Mouse (Mus musculus): ENCODE results near the gene Uqcrq. TPM values are rescaled to one million over a fixed set of nuclear protein-coding genes. Genes with fewer than 3 reads are reported as not detected.

The Uqcrq gene
- total and polyA plus RNA-seq, 3 experiments, result 72.4 to 1,130 TPM; not detected in 1

GRCm38 (mm10) chr11:53469294-53469967 lies 38.8 kb upstream of the Uqcrq start:
- Histone ChIP-seq H3K9me3 (replicated peaks; ENCODE audit: insufficient read depth, low read length) (no peaks in the 10 kb centered on the region), H3K27ac (ENCODE audit: control insufficient read depth, low read depth, low read length) (no peak overlapping the region), H3K79me2 (ENCODE audit: control insufficient read depth, insufficient read depth, low read length, poor library complexity) (no peaks in the 10 kb centered on the region), H3K4me3 (ENCODE audit: control insufficient read depth in 1 of 2, insufficient read depth in 1 of 2, low read depth in 2 of 2, low read length in 2 of 2) (peak overlapping the region; percentile 36 to 42; a peak in 3 of 4 replicates), H3K9ac (ENCODE audit: control insufficient read depth, low read depth, low read length, poor library complexity, severe bottlenecking) (0 out of 2 replicates have a peak overlapping the region, but pooled peaks have one; percentile 18), H3K27me3 (ENCODE audit: control insufficient read depth in 1 of 2, insufficient read depth in 2 of 2, low read length in 2 of 2) (0 out of 4 replicates have a peak, but pooled peaks cover 0 to 2% of the 10 kb centered on the region in 2 experiments), H3K36me3 (ENCODE audit: control insufficient read depth in 1 of 2, insufficient read depth in 2 of 2, low read length in 2 of 2) (peaks cover 0 to 8% of the 10 kb centered on the region in 2 experiments; a peak in 1 of 4 replicates), H3K4me1 (ENCODE audit: control insufficient read depth in 1 of 2, insufficient read depth in 2 of 2, low read length in 2 of 2) (peaks cover 2 to 11% of the 10 kb centered on the region in 2 experiments; a peak in 3 of 4 replicates)
- TF ChIP-seq RCOR1 (IDR thresholded peaks at IDR 0.05; ENCODE audit: low read depth, low read length), result peak; percentile 25; the same call in 1 of the 2 replicates
- TF ChIP-seq ZMIZ1 (IDR thresholded peaks at IDR 0.05; ENCODE audit: low read depth, low read length), result no peak
- no peak for DNase-seq (ENCODE audit: low read depth, low spot score)

- Histone ChIP-seq H3K4me1 (ENCODE audit: control insufficient read depth in 1 of 2, insufficient read depth in 2 of 2, low read length in 2 of 2) (peaks cover 6 to 19% of the 10 kb centered on the region in 2 experiments; a peak in 3 of 4 replicates), H3K9me3 (replicated peaks; ENCODE audit: insufficient read depth, low read length) (no peaks in the 10 kb centered on the region), H3K4me3 (ENCODE audit: control insufficient read depth in 1 of 2, insufficient read depth in 1 of 2, low read depth in 2 of 2, low read length in 2 of 2) (no peak overlapping the region), H3K9ac (ENCODE audit: control insufficient read depth, low read depth, low read length, poor library complexity, severe bottlenecking) (no peak overlapping the region), H3K27ac (ENCODE audit: control insufficient read depth, low read depth, low read length) (no peak overlapping the region), H3K27me3 (ENCODE audit: control insufficient read depth in 1 of 2, insufficient read depth in 2 of 2, low read length in 2 of 2) (no peaks in the 10 kb centered on the region), H3K36me3 (ENCODE audit: control insufficient read depth in 1 of 2, insufficient read depth in 2 of 2, low read length in 2 of 2) (peaks cover 0 to 8% of the 10 kb centered on the region in 2 experiments; a peak in 1 of 4 replicates), H3K79me2 (ENCODE audit: control insufficient read depth, insufficient read depth, low read length, poor library complexity) (no peaks in the 10 kb centered on the region)
- TF ChIP-seq CTCF (IDR thresholded peaks at IDR 0.05 in 2 of 3, conservative IDR thresholded peaks at IDR 0.05 in 1 of 3; ENCODE audit: control insufficient read depth in 1 of 3, insufficient read depth in 1 of 3, low read depth in 2 of 3, low read length in 3 of 3, poor library complexity in 1 of 3, severe bottlenecking in 1 of 3) (0 out of 6 replicates have a peak, but pooled peaks of 1 of the 3 experiments have one; percentile 16), MXI1 (IDR thresholded peaks at IDR 0.05; ENCODE audit: low read depth, low read length) (no peak)
- no peak for DNase-seq (ENCODE audit: low read depth, low spot score)
Measured at GRCm38 (mm10) chr11:53466231-53466971, 35.8 kb upstream of the Uqcrq start.

GRCm38 (mm10) chr11:53463551-53464424 lies 33.2 kb upstream of the Uqcrq start:
- no peak for DNase-seq (ENCODE audit: low read depth, low spot score)
- peaks cover 0 to 8% of the 10 kb centered on the region in 2 experiments; a peak in 1 of 4 replicates for H3K36me3 ChIP-seq (ENCODE audit: control insufficient read depth in 1 of 2, insufficient read depth in 2 of 2, low read length in 2 of 2)
- H3K27me3 ChIP-seq (ENCODE audit: control insufficient read depth in 1 of 2, insufficient read depth in 2 of 2, low read length in 2 of 2), result no peaks in the 10 kb centered on the region
- H3K4me1 ChIP-seq (ENCODE audit: control insufficient read depth in 1 of 2, insufficient read depth in 2 of 2, low read length in 2 of 2), result peaks cover 6 to 16% of the 10 kb centered on the region in 2 experiments; a peak in 3 of 4 replicates
- no peak overlapping the region for H3K27ac ChIP-seq (ENCODE audit: control insufficient read depth, low read depth, low read length)
- no peaks in the 10 kb centered on the region for H3K9me3 ChIP-seq (replicated peaks; ENCODE audit: insufficient read depth, low read length)
- no peaks in the 10 kb centered on the region for H3K79me2 ChIP-seq (ENCODE audit: control insufficient read depth, insufficient read depth, low read length, poor library complexity)
- H3K9ac ChIP-seq (ENCODE audit: control insufficient read depth, low read depth, low read length, poor library complexity, severe bottlenecking), result no peak overlapping the region
- H3K4me3 ChIP-seq (ENCODE audit: control insufficient read depth in 1 of 2, insufficient read depth in 1 of 2, low read depth in 2 of 2, low read length in 2 of 2), result no peak overlapping the region
- no peak for TF ChIP-seq RAD21 (IDR thresholded peaks at IDR 0.05; ENCODE audit: low read depth, low read length)
- no peak for TF ChIP-seq POLR2AphosphoS2 (IDR thresholded peaks at IDR 0.05; ENCODE audit: low read length)
- no peak for TF ChIP-seq GABPA (IDR thresholded peaks at IDR 0.05; ENCODE audit: low read depth, low read length)

All from MEL (cell line).